Mouse (Mus musculus) granulocyte monocyte progenitor cell, adult 5-6 weeks (primary cell): Measurements from ENCODE around the gene Tspan18. TPM values are rescaled to one million over a fixed set of nuclear protein-coding genes. Genes with fewer than 3 reads are reported as not detected.

Source experiments
- ATAC-seq: replicated peaks from 2 replicates; pipeline ENCODE4 v1.8.0; 2016; ENCODE audit warnings: mild to moderate bottlenecking, moderate TSS enrichment, inconsistent platforms; ENCODE audit not compliant: poor library complexity, severe bottlenecking
- total RNA-seq, 2 experiments: library from RNA; stranded (forward) in 1 of 2; stranded (reverse) in 1 of 2; fragments of 200-712, 200-1000 nt in 1 of 2; fragments of >200 nt in 1 of 2; fragmentation: Nextera tagmentation in 1 of 2; gene quantifications; 2 replicates each; pipeline ENCODE4 v1.2.3; 2014 to 2017

Tspan18 gene
- total RNA-seq, 2 experiments from 2014 or later = not detected

DNA sequence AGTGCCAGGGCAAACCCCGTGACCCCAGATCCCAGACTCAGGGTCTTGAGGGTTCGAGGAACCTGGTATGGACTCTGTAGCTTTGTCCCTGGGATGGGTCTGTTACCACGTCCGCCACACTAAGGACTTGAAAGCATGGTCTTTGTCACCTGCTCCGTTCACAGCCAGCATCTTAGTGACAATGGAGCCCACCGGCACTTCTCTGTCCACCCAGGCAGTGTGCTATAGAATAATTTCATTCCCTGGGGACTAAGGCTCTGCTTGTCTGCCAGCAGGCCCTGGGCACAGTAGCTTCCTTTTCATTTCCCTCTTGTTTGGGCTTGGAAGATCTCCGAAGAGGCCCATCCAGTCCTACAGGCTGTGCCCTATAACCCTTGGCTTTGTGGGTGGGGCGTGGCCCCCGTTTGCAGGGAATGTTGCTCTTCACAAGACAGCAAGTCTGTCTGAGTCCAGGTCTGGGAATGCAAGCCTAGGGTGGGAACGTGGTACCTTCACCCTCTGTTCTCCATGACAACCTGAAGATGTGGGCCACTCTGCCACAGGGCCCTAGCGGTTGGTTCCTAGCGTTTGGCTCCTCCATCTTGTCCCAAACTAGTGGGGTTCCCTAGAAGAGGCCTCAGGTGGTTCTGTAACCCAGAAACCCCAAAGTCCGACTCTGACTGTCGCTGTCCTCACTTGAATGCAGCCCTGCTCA, 142.7 kb downstream of the Tspan18 start:
- no peak for ATAC-seq

DNA sequence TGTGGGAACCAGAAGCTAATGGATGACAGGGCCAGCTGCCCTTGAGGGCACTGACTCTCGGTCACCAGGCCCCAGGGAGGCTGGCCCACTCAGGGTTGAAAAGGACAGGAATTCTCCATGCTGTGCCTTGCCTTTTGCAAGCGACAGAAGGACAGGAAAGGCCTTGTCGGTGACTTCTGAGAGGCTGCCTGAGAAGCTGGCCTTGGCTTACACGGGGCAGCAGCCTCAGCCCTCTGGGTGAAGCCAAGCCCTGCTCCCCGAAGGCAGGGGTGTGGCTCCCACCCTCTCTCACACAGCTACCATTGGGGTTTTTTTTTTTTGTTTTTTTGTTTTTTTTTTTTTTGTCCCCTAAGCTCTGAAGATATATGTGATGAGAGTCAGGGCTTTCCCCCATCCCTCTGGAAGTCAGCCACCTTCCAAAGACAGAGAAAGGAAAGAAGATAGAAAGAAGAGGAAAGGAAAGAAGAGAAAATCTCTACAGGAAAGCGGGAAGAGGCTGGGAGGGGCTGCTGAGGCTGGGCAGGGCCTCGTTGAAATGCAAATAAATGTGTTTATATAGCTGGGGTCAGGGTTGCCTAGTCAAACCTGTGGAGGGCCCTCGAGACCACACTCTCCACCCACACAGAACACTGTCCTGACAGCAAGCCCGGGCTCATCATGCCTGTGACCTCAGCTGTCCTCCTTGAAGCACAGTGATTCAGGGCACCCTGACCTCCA, 143.4 kb downstream of the Tspan18 start:
- no peak for ATAC-seq

DNA sequence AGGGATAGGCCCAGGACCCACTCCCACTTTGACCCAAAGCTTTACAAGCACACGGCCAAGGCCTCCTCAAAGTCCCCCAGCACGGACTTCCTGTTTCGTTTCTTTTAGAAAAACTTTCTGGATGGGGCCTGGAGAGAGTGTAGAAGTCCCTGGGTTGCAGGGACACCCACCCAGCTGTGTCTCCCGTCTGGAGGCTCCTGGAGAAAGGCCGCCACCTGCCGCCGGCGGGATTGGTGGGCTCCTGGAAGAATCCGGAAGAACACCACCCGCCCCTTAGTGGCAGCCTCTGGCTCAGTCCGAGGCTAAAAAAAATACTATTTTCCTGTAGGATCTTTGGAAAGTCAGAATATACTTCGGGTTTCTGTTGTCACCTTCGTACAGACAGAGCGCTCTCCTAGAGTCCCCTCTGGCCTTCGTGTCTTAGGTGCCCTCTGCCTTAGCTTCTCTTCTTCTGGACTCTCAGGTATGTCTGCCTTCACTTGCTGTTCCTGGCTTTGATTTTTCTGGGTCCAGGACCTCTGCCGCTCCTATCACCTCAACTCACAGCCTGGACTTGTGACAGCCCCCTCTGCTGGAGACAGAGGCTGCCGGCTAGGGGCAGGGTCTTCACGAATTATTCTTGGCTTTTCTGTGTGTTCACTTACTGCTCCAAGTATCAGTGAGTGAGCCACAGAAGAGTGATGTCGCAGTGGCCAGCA, 145.4 kb downstream of the Tspan18 start:
- peak; percentile 12; the same call in 1 of the 2 replicates for ATAC-seq

DNA sequence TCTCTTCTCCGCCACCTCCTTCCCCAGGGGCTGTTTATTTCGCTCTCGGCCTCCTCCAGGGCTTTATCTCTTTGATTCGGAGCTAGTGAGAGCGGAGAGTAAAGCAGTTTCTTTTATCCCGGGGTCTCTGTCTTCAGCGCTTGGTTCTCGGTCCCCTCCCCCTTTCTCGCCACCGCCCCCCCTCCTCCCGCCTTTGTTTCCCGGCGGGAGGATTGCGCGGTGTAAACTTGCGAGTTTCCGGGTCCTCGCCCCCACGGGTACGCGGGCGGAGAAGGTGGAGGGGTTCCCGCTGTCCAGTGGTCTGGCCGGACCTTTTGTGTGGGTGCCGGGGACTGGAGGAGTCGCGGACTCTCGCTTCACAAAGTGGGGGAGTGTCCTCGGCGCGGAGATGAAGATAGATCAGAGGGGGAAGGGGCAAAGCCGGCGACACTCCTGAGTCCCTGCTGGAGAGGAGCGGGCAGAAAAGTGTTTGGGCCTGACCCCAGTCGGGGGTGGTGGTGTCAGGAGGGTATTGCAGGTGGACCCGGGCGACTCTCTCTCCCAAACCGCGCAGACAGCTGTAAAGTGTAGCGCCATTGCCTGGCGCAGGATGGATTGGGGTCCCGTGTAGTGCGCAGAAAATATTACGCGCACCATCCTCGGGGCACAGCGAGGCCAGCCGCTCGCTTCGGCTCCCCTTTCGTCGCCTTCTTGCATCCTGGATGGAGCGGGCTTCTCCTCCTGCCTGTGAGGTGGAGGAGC, 146.1 kb downstream of the Tspan18 start:
- ATAC-seq = peak; percentile 8; the same call in 1 of the 2 replicates

DNA sequence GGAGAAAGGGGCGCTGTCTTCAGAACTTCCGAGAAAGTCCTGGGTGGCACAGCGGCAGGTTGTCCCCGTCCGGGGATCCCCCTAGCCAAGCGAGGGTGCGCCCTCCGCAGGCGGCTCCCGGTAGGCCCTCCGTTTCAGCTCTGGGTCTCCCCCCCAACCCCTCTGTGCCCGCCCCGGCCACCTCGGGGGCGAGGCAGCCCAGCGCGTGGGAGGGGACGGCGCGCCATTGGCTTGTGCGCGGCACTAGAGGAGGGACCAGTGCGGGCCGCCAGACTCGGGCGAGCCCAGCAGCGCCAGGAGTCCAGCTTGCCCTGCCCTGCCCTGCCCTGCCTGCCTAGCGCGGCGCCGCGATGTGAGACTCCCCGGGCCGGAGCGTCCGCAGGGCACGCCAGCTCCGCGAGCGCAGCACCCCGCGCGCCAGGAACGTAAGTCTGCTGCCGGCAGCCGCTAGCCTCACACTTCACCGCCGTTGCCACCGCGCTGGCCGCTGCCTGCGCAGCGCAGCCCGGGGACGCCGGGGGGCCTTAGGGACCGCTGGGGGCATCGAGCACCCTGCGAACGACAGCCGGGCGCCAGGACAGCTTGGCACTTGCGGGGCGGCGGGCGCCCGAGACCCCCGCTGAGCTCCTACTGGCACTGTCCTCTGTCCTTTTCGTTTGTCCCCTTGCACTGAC, 146.8 kb downstream of the Tspan18 start, which contains the start of gene Trp53i11:
Trp53i11 (plus strand) TSS at position 226 of the 674 bp plus-strand sequence.
- ATAC-seq = peak; percentile 71

DNA sequence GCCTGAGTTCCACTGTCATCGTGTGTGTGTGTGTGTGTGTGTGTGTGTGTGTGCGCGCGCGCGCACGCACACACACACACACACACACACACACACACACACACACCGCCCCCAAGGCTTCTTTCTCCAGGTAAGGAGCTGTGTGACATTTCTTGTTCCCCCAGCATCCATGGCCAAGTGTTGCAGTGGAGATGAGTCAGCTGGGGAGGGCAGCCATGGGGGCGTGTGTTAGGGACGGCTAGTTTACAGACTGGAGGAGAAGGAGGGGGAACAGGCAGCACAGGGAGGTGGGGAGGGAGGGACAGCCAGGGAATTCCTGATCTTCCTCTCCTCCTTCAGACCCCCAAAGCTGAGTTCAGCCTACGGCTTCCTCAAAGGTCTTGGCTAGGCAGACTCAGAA, 151.4 kb downstream of the Tspan18 start:
- ATAC-seq = no peak

DNA sequence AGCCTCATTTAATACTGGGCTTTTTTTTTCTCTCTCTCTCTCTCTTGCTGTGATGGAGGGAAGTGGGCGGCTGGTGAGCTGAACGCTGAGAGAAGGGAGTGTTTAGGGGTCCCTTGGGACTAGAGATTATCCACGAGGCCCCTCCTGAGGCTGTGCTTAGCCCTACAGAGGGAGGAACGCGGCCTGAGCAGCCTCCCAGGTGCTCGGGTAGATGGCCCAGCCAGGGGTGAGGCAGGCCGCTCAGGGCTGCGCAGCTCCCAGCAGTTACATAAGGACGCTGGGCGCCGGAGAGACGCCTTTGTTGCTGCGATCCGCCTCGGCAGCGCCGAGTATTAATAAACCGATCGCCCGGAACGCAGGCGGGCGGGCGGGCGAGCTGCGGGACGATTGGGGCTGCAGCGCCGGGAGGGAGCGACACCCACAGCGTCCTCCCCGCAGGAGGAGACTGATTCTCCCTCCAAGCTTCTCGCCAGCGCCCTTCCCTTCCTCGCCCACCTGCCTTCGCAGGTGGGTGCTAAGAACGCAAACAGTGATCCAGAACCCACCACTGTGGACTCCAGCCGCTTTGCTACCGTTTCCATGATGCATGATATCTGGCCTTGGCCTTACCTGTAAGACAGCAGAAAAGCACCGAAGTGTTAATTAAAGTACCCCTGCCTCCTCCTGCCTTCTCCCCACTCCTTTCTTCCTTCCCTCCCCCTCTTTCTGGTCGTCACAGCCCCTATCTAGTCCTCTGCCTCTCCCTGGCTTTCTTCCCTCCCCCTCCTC, 154.0 kb downstream of the Tspan18 start:
- ATAC-seq = peak; percentile 31; the same call in 1 of the 2 replicates

DNA sequence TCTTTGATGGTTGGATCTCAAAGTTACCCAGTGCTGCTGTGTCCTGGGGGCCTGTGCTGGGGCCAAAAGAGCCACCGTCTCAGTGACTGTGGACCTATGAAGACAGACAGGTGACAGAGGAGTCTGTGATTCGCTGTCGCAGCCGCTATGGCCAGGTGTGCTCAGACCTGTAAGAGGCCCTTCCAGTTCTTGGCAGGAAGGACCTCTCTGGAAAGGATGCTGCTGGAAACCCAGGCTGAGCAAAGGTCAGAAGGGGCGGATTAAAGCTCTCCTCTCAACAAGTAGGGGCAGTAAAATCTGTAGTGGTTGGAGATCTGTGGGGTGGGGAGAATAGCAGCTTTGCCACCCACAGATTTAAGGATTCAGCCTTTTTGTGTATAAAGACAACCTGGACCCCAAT, 154.7 kb downstream of the Tspan18 start:
- no peak for ATAC-seq

DNA sequence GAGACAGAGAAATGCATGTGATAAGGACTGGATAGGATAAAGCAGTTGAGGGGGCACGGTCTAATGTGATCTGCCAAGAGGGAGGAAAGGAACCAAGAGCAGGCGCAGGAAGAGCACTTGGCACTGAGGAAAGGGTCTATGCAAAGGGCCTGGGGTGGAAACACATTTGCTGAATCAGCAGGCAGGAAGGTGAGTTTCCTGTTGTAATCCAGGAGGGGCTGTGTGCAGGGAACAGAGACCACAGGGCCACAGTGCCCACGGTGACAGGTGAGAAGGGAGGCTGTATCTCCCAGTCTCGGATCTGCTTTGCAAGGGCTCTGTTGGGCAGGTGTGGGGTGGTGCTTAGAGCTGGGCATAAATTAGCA, 156.0 kb downstream of the Tspan18 start:
- no peak for ATAC-seq

DNA sequence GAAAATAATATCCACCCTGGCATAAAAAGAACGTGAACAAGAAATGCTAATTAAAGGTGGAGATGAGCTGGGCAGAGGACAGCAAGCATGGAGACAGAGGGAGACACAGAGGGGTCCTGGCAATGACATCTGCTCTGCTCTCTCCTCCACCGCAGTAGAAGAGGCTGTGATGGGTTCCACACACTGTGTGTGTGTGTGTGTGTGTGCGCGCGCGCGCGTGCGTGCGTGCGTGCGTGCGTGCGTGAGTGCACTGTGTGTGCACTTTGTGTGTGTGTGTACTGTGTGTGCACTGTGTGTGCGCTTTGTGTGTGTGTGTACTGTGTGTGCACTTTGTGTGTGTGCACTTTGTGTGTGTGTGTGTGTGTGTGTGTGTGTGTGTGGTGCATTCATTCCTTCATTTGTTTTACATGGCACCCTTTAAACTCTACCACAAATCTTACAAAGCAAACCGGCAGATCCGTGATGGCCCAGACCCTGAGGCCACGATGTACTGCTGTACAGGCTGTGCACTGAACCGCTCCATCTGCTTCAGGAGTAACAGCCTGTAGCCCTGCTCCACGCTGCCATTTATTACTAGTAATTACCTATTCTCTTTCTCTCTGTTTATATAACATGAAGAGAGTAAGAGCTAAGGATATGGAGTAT, 156.5 kb downstream of the Tspan18 start:
- ATAC-seq = no peak

DNA sequence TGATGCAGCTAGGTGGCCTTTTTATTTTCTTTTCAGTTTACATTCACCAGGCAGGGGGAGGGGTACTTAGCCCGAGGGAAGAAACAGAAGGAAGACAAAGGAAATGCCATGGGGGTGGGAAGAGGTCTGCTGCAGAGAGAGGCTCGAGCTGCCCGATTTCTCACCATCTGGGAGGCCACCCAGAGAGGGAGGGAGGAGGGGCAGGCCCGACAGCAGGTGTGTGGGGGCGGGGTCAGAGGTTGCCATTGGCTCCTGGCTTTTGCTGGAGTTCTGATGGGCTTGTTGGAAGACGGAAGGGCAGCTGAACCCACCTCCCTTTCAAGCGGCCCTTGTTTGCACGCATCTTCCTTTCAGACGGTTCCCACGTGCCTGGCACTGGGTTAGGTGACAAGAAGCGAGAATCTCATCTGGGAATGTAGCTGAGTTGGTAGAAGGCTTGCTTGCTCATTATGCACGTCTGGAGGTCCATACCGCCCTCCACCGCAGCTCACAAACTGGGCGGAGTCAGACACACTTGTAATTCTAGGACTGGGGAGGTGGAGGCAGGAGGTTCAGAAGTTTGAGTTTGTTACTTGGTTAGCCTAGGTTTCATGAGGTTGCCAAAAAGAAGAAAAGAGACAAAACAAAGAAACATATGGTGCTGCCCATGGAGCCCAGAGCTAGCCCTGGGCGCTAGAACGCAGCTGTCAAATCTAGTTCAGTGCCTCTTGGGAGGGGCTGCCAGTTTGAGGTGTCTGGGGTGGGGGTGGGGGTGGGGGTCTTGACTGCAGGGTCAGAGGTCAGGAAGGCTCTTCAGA, 157.2 kb downstream of the Tspan18 start:
- no peak for ATAC-seq

DNA sequence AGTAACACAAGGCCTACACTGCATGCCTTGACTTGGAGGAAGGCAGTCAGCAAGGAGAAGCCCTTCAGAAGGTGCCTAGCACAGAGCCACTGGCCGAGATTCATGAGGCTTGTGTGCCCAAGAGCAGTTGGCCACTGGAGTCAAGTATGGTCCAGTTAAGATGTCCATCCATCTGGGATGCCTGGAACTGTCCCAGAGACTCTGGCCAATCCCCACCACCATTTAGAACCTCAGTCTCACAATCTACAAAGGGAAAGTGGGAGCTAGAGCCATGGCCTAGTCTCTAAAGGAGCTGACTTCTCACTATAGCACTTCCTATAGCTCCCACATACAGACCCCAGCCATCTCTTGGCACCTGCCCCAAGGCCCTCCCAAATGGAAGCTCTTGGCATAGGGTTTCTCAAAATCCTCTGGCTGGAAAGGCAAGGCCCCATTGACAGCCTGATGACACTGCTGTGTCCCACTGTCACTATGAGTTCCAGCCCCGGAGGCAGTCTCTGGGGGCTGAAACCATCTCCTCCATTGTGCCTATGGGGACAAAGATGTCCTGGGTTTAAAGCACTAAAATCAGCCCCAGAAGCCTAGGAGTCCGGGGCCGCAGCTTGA, 158.0 kb downstream of the Tspan18 start:
- ATAC-seq = no peak

DNA sequence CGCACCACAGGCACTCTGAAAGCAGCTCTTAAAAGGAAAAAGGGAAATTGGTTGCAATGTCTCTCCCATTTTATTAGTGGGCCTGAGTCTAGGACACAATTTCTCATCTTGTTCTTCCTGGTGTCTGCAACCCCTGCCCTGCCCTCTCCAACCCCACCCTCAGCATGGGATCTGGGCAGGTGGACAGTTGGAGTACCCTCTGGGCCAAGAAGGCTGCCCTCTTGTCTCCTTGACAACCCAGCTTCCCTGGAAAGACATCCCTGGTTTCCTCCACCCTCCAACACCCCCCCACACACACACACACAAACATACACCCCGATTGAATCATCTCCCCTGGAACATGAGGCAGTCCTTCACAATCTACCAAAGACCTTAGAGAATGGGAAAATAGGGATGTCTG, 158.6 kb downstream of the Tspan18 start:
- no peak for ATAC-seq

DNA sequence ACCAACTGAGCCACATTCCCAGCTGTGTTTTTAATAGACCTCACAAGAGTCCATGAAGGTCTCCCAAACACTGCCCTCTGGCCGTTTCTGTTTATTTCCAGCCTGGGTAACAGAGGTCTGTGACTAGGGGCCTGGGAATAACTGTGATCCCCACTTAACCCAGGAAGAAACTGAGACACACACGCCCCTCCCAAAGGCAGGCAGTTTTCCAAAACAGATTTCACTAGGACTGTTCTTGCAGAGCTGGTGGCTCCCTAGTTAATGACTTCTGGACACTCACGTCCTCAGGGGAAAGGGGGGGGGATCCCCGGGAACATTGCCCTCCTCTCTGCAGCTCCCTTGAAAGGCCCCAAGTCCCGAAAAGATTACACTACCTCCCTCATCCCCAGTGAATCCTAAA, 159.0 kb downstream of the Tspan18 start:
- no peak for ATAC-seq

DNA sequence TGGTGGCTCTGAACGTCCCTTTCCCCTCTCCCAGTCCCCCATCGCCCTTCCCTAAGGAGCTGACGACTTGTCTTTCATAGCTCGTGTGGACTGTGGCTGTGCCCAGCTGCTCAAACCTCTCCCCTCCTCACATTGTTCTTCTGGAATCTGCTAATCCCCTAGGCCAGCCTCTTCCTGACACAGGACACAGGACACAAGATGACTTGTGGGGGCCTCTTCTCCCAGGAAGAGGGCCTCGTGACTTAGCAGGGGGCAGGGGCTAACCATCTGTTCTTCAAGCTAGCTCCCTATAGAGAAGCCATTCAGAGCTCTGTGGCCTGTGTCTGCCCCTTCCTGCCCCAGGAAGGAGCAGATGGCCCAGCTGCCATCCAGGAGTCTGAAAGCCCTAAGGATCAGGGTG, 160.1 kb downstream of the Tspan18 start:
- ATAC-seq = no peak

DNA sequence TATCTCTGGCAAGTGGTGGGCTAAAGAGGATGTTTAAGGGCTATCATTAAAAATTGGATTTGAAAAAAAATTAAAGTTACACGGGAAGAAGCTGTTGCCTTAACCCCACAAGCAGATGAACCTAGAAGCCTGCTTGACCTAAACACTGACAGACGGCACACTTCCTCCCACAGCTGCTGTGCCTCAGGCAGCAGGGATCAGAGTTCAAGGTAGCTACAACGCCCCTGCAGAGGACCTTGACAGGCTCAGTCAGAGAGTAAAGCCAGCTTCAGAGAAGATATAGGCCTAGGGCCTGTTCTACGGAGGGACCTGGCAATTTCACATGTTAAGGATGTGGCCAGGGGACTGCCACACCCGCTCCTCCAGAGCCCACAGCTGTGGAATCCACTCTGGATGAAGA, 161.8 kb downstream of the Tspan18 start:
- no peak for ATAC-seq

DNA sequence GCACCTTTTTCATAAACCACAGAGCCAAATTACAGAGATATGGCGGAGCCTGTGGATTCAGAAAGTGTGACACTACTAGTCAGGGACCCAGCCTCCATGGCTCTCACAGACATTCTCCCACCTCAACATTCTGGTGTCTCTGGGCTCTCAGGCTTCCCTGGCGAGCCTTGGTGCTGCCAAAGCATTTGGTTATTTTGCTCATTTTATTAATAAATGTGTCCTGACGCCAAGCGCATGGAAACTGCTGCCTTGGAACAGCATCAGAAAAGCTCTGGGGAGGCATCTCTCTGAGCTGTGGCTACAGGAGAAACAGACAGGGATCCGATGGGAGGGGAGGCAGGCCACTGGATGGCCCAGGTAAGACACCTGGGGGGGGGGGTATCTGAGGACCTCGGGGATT, 162.4 kb downstream of the Tspan18 start:
- no peak for ATAC-seq

DNA sequence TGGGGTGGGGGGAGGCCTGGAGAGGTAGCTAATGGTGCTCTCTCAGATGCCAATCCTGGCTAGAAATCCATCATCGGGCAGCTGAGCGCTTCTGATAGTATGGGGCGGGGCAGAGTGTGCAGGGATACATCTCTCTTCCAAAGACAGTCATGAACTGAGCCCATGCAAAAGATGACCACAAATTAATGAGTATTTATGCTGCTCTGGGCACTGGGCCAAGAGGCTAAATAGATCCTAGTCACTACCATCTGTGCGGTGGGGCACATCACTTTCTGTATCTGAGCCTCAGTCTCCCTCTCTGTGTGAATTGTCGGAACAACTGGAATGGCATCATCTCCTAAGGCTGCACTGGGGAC, 163.5 kb downstream of the Tspan18 start:
- no peak for ATAC-seq
